Mouse (Mus musculus) myocyte (in vitro differentiated cells): ENCODE results near the gene Hivep2. TPM values are rescaled to one million over a fixed set of nuclear protein-coding genes. Genes with fewer than 3 reads are reported as not detected.

Source experiments
- H3K27me3 ChIP-seq: one replicate; pipeline ENCODE4 v1.6.1; 2011; ENCODE audit not compliant: control insufficient read depth, insufficient read depth, insufficient read length
- H3K36me3 ChIP-seq: one replicate; pipeline ENCODE4 v1.6.1; 2011; ENCODE audit not compliant: control insufficient read depth, insufficient read depth
- H3K4me2 ChIP-seq: one replicate; pipeline ENCODE4 v1.6.1; 2011; ENCODE audit warnings: low read depth, control low read depth
- H3K4me3 ChIP-seq: one replicate; pipeline ENCODE4 v1.5.1; 2011; ENCODE audit warnings: mild to moderate bottlenecking, control low read depth, moderate library complexity
- H3K79me2 ChIP-seq: one replicate; pipeline ENCODE4 v1.6.1; 2011; ENCODE audit not compliant: control insufficient read depth, insufficient read depth
- H3ac ChIP-seq: one replicate; pipeline ENCODE4 v1.6.1; 2011; ENCODE audit not compliant: control insufficient read depth, insufficient read length
- MYOG ChIP-seq, 3 experiments: IDR thresholded peaks; one replicate each; pipeline ENCODE4 v1.6.1; 2011; ENCODE audit warnings: control low read depth in 2 of 3, low read depth in 2 of 3, mild to moderate bottlenecking in 2 of 3; ENCODE audit not compliant: insufficient read length in 2 of 3, control insufficient read depth in 1 of 3, insufficient read depth in 1 of 3
- POLR2A ChIP-seq: IDR thresholded peaks from one replicate; pipeline ENCODE4 v1.6.1; 2011; ENCODE audit warnings: low read depth, mild to moderate bottlenecking, control low read depth, moderate library complexity; ENCODE audit not compliant: insufficient read length
- REST ChIP-seq: IDR thresholded peaks from one replicate; pipeline ENCODE4 v1.6.1; 2011; ENCODE audit warnings: mild to moderate bottlenecking, control low read depth, moderate library complexity; ENCODE audit not compliant: insufficient read depth, insufficient read length
- TCF3 ChIP-seq: IDR thresholded peaks from one replicate; pipeline ENCODE4 v1.6.1; 2011; ENCODE audit warnings: low read depth, control low read depth; ENCODE audit not compliant: insufficient read length
- polyA plus RNA-seq: library from polyadenylated mRNA; unstranded; fragments of >200 nt; fragmentation: generic; extraction: Trizol; gene quantifications from one replicate; pipeline ENCODE4 v1.2.1, GENCODE M21; 2012; ENCODE audit warnings: missing spikeins

The Hivep2 gene
- polyA plus RNA-seq, 1 experiment, result 9.6 TPM

DNA sequence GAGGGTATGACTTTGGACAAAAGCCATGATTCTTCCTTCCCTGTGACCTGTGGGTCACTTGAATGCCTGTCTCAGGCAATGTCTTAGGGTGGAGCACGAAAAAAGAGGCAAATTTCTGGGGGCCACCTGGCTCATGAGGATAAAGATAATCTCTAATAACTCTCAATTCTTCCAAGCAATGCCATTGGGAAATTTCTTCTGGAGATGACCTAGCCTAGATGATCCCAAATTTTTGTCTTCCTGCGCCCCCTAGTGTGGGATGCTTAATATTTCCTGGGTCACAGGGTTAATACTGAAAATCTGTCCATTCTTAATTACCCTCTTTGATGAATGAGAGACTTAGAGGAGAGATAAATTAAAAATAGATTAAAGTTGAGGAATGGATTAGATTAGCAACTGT lies 234.4 kb downstream of the Hivep2 start:
- H3K79me2 ChIP-seq, result no peaks in the 10 kb centered on the region
- TF ChIP-seq TCF3 (no peak), MYOG (IDR thresholded peaks at IDR 0.05; ENCODE audit: control insufficient read depth in 1 of 3, insufficient read depth in 1 of 3, insufficient read length in 2 of 3, low read depth in 2 of 3) (no peak), REST (no peak), POLR2A (no peak)
- no peaks in the 10 kb centered on the region for H3K27me3 ChIP-seq
- H3K4me3 ChIP-seq, result no peak overlapping the region
- H3K4me2 ChIP-seq, result no peak overlapping the region
- no peaks in the 10 kb centered on the region for H3K36me3 ChIP-seq
- no peak overlapping the region for H3ac ChIP-seq

Other genes with a start within 250 kb of the Hivep2 start
- gene Aig1, start 97.1 kb upstream of the Hivep2 start, polyA plus RNA-seq, result 31.3 TPM